Mouse (Mus musculus) neutrophil, adult 5-6 weeks (primary cell): ENCODE measurements around the gene Tmem108. TPM values are rescaled to one million over a fixed set of nuclear protein-coding genes. Genes with fewer than 3 reads are reported as not detected.

Experiments used
- ATAC-seq: fragments of 151-379, 151-347 bp; 2 replicates; pipeline ENCODE4 v1.8.0; 2017; ENCODE audit warnings: mild to moderate bottlenecking, moderate TSS enrichment; ENCODE audit not compliant: insufficient number of reproducible peaks, poor library complexity, low FRiP score, severe bottlenecking; ENCODE audit errors: extremely low read depth
- total RNA-seq: library from RNA; stranded (forward); fragments of 200-1000 nt; gene quantifications from 2 replicates; pipeline ENCODE4 v1.2.3, GENCODE M21; 2017

The Tmem108 gene
- total RNA-seq, 1 experiment from 2014 or later = 4.2 TPM

DNA sequence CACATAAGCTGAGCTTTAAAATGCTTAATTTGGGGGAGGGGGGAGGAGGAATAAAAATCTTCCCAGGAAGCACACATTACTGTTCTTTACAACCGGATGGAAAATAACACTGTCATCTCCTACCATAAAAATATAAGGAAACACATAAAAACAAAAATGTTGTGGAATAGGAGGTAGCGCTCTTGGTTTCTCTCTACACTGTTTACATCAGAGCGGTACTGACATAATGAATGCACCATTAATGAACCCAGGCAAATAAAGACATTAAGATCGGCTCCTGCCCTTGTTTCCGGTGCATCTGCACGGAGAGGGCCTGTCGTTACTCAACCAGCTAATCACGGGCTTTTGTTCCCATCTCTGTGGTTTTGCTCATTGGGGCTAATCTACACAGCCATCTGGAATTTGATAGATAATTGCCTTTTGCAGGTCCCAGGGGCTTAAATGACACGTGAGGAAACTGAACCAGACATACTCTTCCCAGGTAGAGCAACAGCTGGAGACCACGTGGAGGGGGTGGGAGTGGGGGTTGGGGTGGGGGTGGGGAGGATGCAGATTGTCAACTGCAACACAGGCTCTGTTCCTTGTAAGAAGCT, 107.5 kb downstream of the Tmem108 start:
- ATAC-seq = no peak

DNA sequence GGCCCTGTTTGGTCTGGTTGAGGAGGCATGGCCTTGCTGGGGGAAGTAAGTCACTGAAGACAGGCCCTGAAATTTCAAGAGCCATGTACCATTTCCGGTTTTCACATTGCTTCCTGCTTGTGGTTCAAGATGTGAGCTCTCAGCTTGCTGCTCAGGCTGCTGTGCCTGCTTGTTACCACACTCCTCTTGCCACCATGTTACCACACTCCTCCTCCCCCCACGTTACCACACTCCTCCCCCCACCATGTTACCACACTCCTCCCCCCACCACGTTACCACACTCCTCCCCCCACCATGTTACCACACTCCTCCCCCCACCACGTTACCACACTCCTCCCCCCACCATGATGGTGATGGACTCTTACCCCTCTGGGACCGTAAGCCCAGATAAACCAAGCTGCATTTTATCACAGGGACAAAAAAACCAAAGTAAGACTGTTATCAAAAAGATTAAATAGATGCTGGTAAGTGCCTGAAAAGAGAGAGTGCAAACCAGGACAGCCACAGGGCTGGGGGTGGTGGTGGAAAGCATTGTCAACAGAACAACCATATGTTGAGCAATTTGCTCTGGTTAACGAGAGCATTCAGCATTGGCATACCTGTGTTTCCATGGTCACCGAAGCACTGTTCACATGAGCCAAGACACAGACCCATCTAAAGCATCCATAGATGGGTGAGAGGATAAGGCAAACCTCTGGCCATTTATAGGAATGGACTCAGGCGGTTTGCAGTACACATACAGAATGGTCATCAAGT, 109.3 kb downstream of the Tmem108 start:
- ATAC-seq = no peak

DNA sequence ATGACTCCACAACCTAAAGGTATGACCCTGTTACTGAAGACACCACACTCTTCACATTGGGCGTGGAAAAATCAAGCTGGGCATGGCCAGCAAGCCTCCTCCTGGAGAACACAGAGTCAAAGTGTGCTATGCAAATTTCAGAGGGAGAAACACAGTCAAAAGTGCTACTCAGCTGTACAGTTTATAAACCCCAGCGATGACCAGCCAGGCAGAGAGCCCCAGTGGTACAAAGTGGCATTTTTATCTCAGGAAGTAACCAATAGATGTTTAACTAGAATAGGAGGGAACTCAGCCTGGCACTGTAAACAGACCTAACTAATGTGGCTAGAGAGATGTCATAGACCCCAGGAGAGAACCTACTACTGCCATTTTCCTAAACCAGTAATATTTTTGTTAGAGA, 115.0 kb downstream of the Tmem108 start:
- ATAC-seq = peak; percentile 76

- ATAC-seq = no peak
Measured at GRCm38 (mm10) chr9:103645724-103646123, 115.9 kb downstream of the Tmem108 start.

DNA sequence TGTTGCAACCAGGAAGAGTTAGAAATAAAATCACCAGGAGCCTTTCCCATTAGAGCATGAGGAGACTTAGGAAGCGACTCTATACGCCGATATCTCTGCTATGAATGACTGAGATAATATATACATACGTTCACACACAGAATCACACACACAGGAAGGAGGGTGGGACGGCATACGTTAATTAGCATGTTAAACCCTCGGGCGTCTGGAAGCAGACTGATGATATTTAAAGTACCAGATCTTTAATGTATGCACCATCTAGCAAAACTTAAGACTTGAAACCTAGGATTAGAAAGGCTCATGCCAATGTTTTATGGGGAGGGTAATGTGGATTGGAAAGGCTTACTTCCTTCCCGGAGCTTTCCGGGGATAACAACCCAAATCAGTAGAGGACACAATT, 119.3 kb downstream of the Tmem108 start:
- no peak for ATAC-seq

GRCm38 (mm10) chr9:103641340-103641739, 120.3 kb downstream of the Tmem108 start:
- no peak for ATAC-seq

DNA sequence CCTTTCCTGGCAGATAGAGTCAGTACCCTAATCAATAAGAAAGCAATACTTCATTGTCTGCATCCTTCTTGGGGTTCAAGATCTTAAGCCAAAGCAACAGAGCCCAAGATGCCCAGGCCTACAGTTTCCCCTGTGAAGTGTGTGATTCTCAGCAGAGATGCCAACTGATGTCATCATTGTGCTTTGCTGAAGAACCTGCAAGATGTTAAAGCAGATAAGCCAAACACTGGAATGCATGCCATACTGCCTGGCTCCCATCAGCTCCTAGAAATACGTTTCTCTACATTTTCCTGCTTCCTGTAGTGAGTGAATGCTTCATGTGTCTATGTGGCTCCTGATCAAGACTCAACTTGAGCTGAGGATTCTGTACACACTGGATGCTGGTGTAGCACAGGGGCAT, 122.2 kb downstream of the Tmem108 start:
- no peak for ATAC-seq

GRCm38 (mm10) chr9:103637451-103637850, 124.2 kb downstream of the Tmem108 start:
- no peak for ATAC-seq

GRCm38 (mm10) chr9:103636847-103637246, 124.8 kb downstream of the Tmem108 start:
- ATAC-seq = no peak

GRCm38 (mm10) chr9:103628861-103629469, 132.7 kb downstream of the Tmem108 start:
- no peak for ATAC-seq

GRCm38 (mm10) chr9:103627404-103627900, 134.2 kb downstream of the Tmem108 start:
- no peak for ATAC-seq

DNA sequence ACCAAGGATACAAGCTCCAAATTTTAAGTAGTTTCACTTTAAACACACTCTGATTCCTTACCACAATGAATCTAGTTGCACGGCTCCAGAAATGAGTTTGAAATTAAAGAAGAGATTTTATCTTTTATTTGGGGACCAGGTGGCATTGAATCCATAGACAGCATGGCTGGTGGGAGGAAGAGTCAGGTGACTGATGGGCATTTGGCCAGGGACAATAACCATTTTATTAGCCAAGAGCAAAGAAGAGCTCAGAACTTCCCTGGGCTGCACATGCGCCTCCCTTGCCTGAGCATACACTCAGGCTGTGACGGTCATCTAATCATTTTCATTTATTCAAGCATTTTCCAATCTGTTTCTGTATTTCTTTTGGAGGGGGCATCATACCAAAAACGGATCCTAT, 135.5 kb downstream of the Tmem108 start:
- ATAC-seq = no peak

GRCm38 (mm10) chr9:103624649-103625048, 137.0 kb downstream of the Tmem108 start:
- peak; percentile 77 for ATAC-seq

GRCm38 (mm10) chr9:103623560-103624316, 137.9 kb downstream of the Tmem108 start:
- ATAC-seq = no peak

DNA sequence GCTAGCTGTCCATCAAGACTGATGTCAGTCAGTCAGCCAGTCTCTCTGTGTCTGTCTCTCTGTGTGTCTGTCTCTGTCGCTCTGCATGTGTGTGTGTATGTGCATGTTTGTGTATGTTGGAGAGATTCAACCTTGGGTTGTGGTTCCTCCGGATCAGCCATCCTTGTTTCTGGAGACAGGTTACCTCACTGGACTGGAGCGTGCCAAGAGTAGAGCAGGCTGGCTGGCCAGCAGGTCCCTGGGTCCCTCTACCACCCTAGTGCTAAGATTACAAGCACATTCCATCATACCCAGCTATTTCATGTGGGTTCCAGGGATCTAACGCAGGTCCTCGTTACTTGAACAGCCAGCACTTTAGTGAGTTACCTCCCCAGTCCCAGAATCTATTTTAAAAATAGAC, 138.6 kb downstream of the Tmem108 start:
- no peak for ATAC-seq

DNA sequence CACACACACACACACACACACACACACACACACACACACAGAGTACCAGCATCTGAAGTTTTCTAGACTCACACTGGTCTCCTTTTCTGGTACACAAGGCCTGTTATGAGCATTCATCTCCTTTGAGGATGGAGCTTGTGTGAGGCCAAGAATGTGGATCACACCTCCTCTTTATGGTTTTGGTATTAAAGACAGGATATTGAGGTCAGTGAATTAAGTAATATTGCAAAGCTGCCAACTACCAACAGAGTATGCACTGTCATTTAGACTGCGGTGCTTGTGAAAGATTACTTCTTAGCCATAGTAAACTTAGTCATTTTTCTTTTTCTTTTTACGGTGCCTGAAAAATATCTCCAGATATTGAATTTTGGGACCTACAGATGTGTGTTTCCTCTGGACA, 139.8 kb downstream of the Tmem108 start:
- no peak for ATAC-seq

DNA sequence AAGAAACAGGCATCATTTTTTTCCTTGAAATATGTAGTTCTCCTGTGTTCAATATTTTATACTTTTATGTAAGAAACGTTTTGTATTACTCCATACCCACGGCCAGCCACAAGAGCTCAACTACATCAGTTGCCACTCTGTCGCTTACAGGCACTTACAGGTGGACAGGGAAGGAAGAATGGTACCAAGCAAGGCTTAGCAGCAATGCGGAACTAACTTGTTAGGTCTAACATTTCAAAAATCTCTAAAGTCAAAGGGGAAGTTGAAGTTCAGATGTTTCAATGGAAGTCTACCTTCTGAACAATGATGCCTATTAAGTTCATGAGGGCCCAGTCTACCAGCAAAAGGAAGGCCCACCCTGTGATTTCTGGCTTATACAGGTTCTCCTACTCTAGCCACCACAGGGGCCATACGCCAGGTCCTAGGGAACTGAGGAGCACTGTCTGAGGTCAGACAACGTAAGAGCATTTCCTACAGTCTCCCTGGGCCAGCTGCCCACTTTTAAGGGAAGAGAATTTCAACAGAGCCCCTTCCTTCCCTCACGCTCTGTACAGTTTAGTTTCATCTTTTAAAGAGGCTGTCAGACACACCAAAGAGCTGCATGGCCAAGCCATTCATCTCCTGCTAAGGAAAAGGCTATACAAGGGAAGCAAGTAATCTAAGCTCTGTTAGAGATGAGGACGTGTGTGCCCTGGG, 141.0 kb downstream of the Tmem108 start:
- no peak for ATAC-seq

- no peak for ATAC-seq
Measured at GRCm38 (mm10) chr9:103614260-103614659, 147.4 kb downstream of the Tmem108 start.
